Mouse (Mus musculus) bone marrow, adult 2 months (tissue): ENCODE results near the gene Il1r2.

Experiments used
- CTCF ChIP-seq: fragments of 200-500 bp; IDR thresholded peaks from 2 replicates; pipeline ENCODE4 v1.5.1; 2011; ENCODE audit warnings: low read length, control low read depth; ENCODE audit not compliant: control insufficient read depth, insufficient read depth
- POLR2A ChIP-seq: fragments of 200-500 bp; IDR thresholded peaks from 2 replicates; pipeline ENCODE4 v1.6.1; 2011; ENCODE audit warnings: low read depth, mild to moderate bottlenecking, control low read depth, low read length, borderline replicate concordance; ENCODE audit not compliant: control insufficient read depth

- TF ChIP-seq CTCF = no peak
- TF ChIP-seq POLR2A = no peak
These were observed 40.6 kb upstream of the Il1r2 start for GRCm38 (mm10) chr1:40033315-40033714.
